Mouse (Mus musculus) frontal cortex, postnatal 10 days (tissue): ENCODE results near the gene Klhl22.

ENCODE experiments used
- DNase-seq, 2 experiments: peaks; one replicate each; pipeline ENCODE4 v3.0.0; 2022; ENCODE audit warnings: low spot score in 2 of 2, mixed read lengths in 1 of 2

Klhl22 gene

GRCm38 (mm10) chr16:17802456-17802838, 43.0 kb downstream of the Klhl22 start:
- DNase-seq = no peak

- peak in 1 of 2 experiments; percentile 55 for DNase-seq
Observed at GRCm38 (mm10) chr16:17802839-17803674, 43.6 kb downstream of the Klhl22 start.

GRCm38 (mm10) chr16:17803675-17804448, 44.4 kb downstream of the Klhl22 start:
- no peak for DNase-seq

GRCm38 (mm10) chr16:17804449-17804912, 45.1 kb downstream of the Klhl22 start:
- DNase-seq = no peak

GRCm38 (mm10) chr16:17804982-17805381, 45.6 kb downstream of the Klhl22 start:
- DNase-seq = no peak

- DNase-seq = no peak
Observed at GRCm38 (mm10) chr16:17806581-17807191, 47.3 kb downstream of the Klhl22 start.

GRCm38 (mm10) chr16:17807192-17808009, 48.0 kb downstream of the Klhl22 start:
- DNase-seq = peak; percentile 69 to 87

GRCm38 (mm10) chr16:17809125-17809524, 49.7 kb downstream of the Klhl22 start:
- no peak for DNase-seq

GRCm38 (mm10) chr16:17809711-17810110, 50.3 kb downstream of the Klhl22 start:
- no peak for DNase-seq

GRCm38 (mm10) chr16:17812120-17812519, 52.7 kb downstream of the Klhl22 start:
- DNase-seq = no peak

GRCm38 (mm10) chr16:17813173-17813572, 53.8 kb downstream of the Klhl22 start:
- DNase-seq = no peak

GRCm38 (mm10) chr16:17815411-17816402, 56.3 kb downstream of the Klhl22 start:
- peak in 1 of 2 experiments; percentile 61 for DNase-seq

- no peak for DNase-seq
Observed at GRCm38 (mm10) chr16:17816528-17816927, 57.1 kb downstream of the Klhl22 start.

- no peak for DNase-seq
Observed at GRCm38 (mm10) chr16:17826500-17826899, 67.1 kb downstream of the Klhl22 start.

- no peak for DNase-seq
Observed at GRCm38 (mm10) chr16:17828229-17828628, 68.8 kb downstream of the Klhl22 start.

GRCm38 (mm10) chr16:17828867-17829266, 69.4 kb downstream of the Klhl22 start:
- DNase-seq = no peak

- peak in 1 of 2 experiments; percentile 20 for DNase-seq
Observed at GRCm38 (mm10) chr16:17830385-17831178, 71.2 kb downstream of the Klhl22 start.

- no peak for DNase-seq
Observed at GRCm38 (mm10) chr16:17831781-17832180, 72.4 kb downstream of the Klhl22 start.

GRCm38 (mm10) chr16:17832821-17833220, 73.4 kb downstream of the Klhl22 start, which contains the start of gene B830017H08Rik:
Gene B830017H08Rik, plus strand, starts transcription at chr16:17833121.
- DNase-seq = no peak
